Mouse (Mus musculus) embryo, embryonic 11 days (tissue): Measurements from ENCODE around the gene Ntrk1.

Experiments
- DNase-seq: peaks from one replicate; pipeline ENCODE4 v3.0.0-alpha.2; 2015

Ntrk1 gene

GRCm38 (mm10) chr3:87749036-87749435 is 45.9 kb downstream of the Ntrk1 start:
- peak; percentile 68 for DNase-seq

GRCm38 (mm10) chr3:87748431-87748830 is 46.5 kb downstream of the Ntrk1 start, which contains the start of gene Lrrc71:
Gene Lrrc71, minus strand, starts transcription at chr3:87748625.
- no peak for DNase-seq

- peak; percentile 60 for DNase-seq
These were observed 49.8 kb downstream of the Ntrk1 start for GRCm38 (mm10) chr3:87745036-87745659.

- no peak for DNase-seq
These were observed 51.0 kb downstream of the Ntrk1 start for GRCm38 (mm10) chr3:87743927-87744326.

- no peak for DNase-seq
These were observed 52.2 kb downstream of the Ntrk1 start for GRCm38 (mm10) chr3:87742735-87743134.

GRCm38 (mm10) chr3:87742013-87742412 is 52.9 kb downstream of the Ntrk1 start:
- no peak for DNase-seq

GRCm38 (mm10) chr3:87738906-87739305 is 56.1 kb downstream of the Ntrk1 start:
- DNase-seq, result no peak

GRCm38 (mm10) chr3:87735335-87735734 is 59.6 kb downstream of the Ntrk1 start:
- DNase-seq, result no peak

- no peak for DNase-seq
These were observed 60.8 kb downstream of the Ntrk1 start for GRCm38 (mm10) chr3:87733984-87734761.

GRCm38 (mm10) chr3:87733098-87733497 is 61.9 kb downstream of the Ntrk1 start:
- DNase-seq, result no peak

- DNase-seq, result no peak
These were observed 66.3 kb downstream of the Ntrk1 start for GRCm38 (mm10) chr3:87728696-87729095.
